Comparison of ENCODE assay signal across 8 mouse cellular contexts in genomic region chr11:55422978-55423377, GRCm38 (mm10). TPM values are rescaled to one million over a fixed set of nuclear protein-coding genes. Genes with fewer than 3 reads are reported as not detected.
DNase-seq lines count a peak whose midpoint lies in the region; ATAC-seq lines count a peak whose summit lies in the region.

TSS of gene Sparc (minus strand) at chr11:55423183.

- no peaks in the 10 kb centered on the region for H3K27me3 ChIP-seq in kidney, embryonic 16.5 days (ENCODE audit: insufficient read depth, low read length)
- H3K27me3 ChIP-seq in heart, embryonic 10.5 days (ENCODE audit: insufficient read depth, poor library complexity, severe bottlenecking), result no peaks in the 10 kb centered on the region
- H3K27me3 ChIP-seq in neural tube, embryonic 12.5 days (replicated peaks), result no peaks in the 10 kb centered on the region

- no peak within 1 kb of the TSS for H3K9ac ChIP-seq in kidney, embryonic 16.5 days (replicated peaks; ENCODE audit: low read length)
- 0 out of 2 replicates have a peak within 1 kb of the TSS, but pooled peaks have one; percentile 17 for H3K9ac ChIP-seq in neural tube, embryonic 12.5 days

- 100% methylated on average over 1 of the region's 1 CpGs for WGBS in kidney, embryonic 16.5 days
- WGBS in heart, embryonic 10.5 days, result 91% methylated on average over 1 of the region's 1 CpGs
- WGBS in neural tube, embryonic 12.5 days, result 94% methylated on average over 1 of the region's 1 CpGs

- H3K9me3 ChIP-seq in kidney, embryonic 16.5 days (ENCODE audit: low read length), result no peaks in the 10 kb centered on the region
- no peaks in the 10 kb centered on the region for H3K9me3 ChIP-seq in heart, embryonic 10.5 days
- H3K9me3 ChIP-seq in neural tube, embryonic 12.5 days, result no peaks in the 10 kb centered on the region

- DNase-seq in kidney, postnatal 10 days, result no peak
- no peak for DNase-seq in heart, embryonic 10.5 days (ENCODE audit: low spot score)
- DNase-seq in left cerebral cortex, adult 8-10 months (ENCODE audit: low spot score in 2 of 2), result no peak
- DNase-seq in spleen, adult 12 weeks (ENCODE audit: low spot score), result no peak

- no peak within 1 kb of the TSS for H3K4me2 ChIP-seq in kidney, embryonic 16.5 days (replicated peaks; ENCODE audit: low read depth, low read length)
- H3K4me2 ChIP-seq in neural tube, embryonic 12.5 days (replicated peaks), result no peak within 1 kb of the TSS

- no peak for ATAC-seq in kidney, embryonic 16.5 days (ENCODE audit: low FRiP score, low TSS enrichment)
- ATAC-seq in neural tube, embryonic 12.5 days (ENCODE audit: low FRiP score, low read depth), result no peak
- ATAC-seq in erythroid progenitor cell, adult 5-6 weeks (replicated peaks; ENCODE audit: low FRiP score, poor library complexity, severe bottlenecking), result no peak

- H3K4me1 ChIP-seq in kidney, embryonic 16.5 days (ENCODE audit: insufficient read depth, low read length), result peaks cover 41% of the 10 kb centered on the region
- peaks cover 16% of the 10 kb centered on the region; the same call in 1 of the 2 replicates for H3K4me1 ChIP-seq in brown adipose tissue, adult 24 weeks (ENCODE audit: control insufficient read depth, insufficient read depth, insufficient read length, low read length)
- H3K4me1 ChIP-seq in heart, embryonic 10.5 days, result peaks cover 59% of the 10 kb centered on the region
- peaks cover 50% of the 10 kb centered on the region for H3K4me1 ChIP-seq in neural tube, embryonic 12.5 days

- no peak within 1 kb of the TSS for H3K4me3 ChIP-seq in kidney, embryonic 16.5 days (ENCODE audit: low read length)
- no peak within 1 kb of the TSS for H3K4me3 ChIP-seq in brown adipose tissue, adult 24 weeks (ENCODE audit: insufficient read depth, low read depth, low read length)
- no peak within 1 kb of the TSS for H3K4me3 ChIP-seq in heart, embryonic 10.5 days
- no peak within 1 kb of the TSS for H3K4me3 ChIP-seq in neural tube, embryonic 12.5 days

- H3K27ac ChIP-seq in kidney, embryonic 16.5 days (ENCODE audit: low read length), result peak within 1 kb of the TSS; percentile 47; the same call in 1 of the 2 replicates
- peak within 1 kb of the TSS; percentile 10; the same call in 1 of the 2 replicates for H3K27ac ChIP-seq in brown adipose tissue, adult 24 weeks (replicated peaks; ENCODE audit: low read depth, low read length)
- H3K27ac ChIP-seq in heart, embryonic 10.5 days, result peak within 1 kb of the TSS; percentile 81
- no peak within 1 kb of the TSS; the same call in 1 of the 2 replicates for H3K27ac ChIP-seq in neural tube, embryonic 12.5 days

- no peaks in the 10 kb centered on the region for H3K36me3 ChIP-seq in kidney, embryonic 16.5 days (ENCODE audit: insufficient read depth, low read length)
- H3K36me3 ChIP-seq in heart, embryonic 10.5 days, result no peaks in the 10 kb centered on the region
- H3K36me3 ChIP-seq in neural tube, embryonic 12.5 days, result no peaks in the 10 kb centered on the region

RNA-seq across cellular contexts. Expression of gene Sparc, which starts in this region (rescaled TPM):
- 1,474 and 1,572 TPM in 2 replicates for polyA plus RNA-seq in kidney, embryonic 16.5 days (2015; fragmentation: Nextera tagmentation; extraction: Ambion mirVana)
- polyA plus RNA-seq in brown adipose tissue, adult 24 weeks (2012; ENCODE audit: insufficient read depth, insufficient read length, missing spikeins), result 730 and 804 TPM in 2 replicates
- polyA plus RNA-seq in heart, embryonic 10.5 days (2016; fragmentation: Nextera tagmentation; extraction: Ambion mirVana), result 995 and 1,097 TPM in 2 replicates
- total RNA-seq in left cerebral cortex, adult 8-10 months (2022), result 100 to 1,000 TPM; 217 to 328 (median 260) TPM
- 545 and 567 TPM in 2 replicates for polyA plus RNA-seq in neural tube, embryonic 12.5 days (2016; fragmentation: Nextera tagmentation; extraction: Ambion mirVana)
- 1.8 and 3.8 TPM in 2 replicates for total RNA-seq in erythroid progenitor cell, adult 5-6 weeks (2015; ENCODE audit: low replicate concordance)
- 1.9 and 9.3 TPM in 2 replicates for total RNA-seq in erythroid progenitor cell, adult 5-6 weeks (2017; ENCODE audit: low replicate concordance)

Comparison
In these comparisons a context has a peak if more than half of its experiments do, and no peak if none do; other contexts are left out.
1. RNA of gene Sparc (total RNA-seq): 217 to 328 TPM in left cerebral cortex, adult 8-10 months; 1.8 to 9.3 TPM in erythroid progenitor cell, adult 5-6 weeks; every median in the first group is over 10 times any median in the second.